Mouse (Mus musculus) left cerebral cortex, postnatal 36 days (tissue): Measurements from ENCODE around the gene Nhs. TPM values are rescaled to one million over a fixed set of nuclear protein-coding genes. Genes with fewer than 3 reads are reported as not detected.
"Not testable (repeated sequence)": the region's sequence is repeated elsewhere in the genome, so short reads cannot be mapped to it uniquely, and the experiment has no call there.

Experiments used
- DNase-seq, 2 experiments: peaks; one replicate each; pipeline ENCODE4 v3.0.0; 2021 to 2022; ENCODE audit warnings: low spot score in 2 of 2, mixed read lengths in 1 of 2
- intact Hi-C: fragments of 180-260 bp; cut with DNase I; formaldehyde crosslinking; loops from one replicate; pipeline ENCODE4 v1.15.1; 2025
- total RNA-seq, 2 experiments: library from RNA; stranded (reverse); gene quantifications; 2 replicates each; pipeline ENCODE4 v1.2.3; 2021

Nhs gene
- total RNA-seq, 2 experiments from 2014 or later: 2.4 to 4.7 TPM

DNA sequence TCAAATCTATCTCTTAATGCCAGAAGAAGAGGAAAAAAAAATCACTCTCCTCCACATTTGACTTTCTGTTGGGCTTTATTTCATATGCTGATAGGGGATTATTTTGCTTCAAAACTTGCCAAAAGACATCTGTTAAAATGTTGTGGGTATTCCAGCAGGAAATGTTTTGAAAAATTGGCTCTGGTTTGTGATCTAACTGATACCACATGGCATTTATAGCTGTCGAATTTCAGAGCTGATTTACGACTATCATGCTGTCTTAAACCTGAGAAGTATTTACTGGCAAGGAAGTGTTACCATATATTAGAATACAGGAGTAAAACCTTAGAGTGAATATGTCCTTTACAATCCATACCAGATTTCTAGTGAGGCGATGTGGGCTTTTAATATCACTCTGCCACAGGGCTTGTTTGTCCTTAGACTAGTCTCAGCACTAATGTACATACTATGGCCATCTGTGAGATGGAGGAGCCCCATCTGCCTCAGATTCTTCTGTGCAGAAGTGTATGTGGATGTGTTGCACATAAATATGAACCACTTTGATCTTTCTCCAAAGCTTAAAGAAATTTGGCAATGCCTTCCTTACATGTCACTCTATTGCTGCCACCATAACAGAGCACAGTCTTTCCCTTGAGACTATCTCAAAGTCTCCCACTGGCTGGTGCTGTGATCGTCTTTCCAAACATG is 305.8 kb downstream of the Nhs start:
- no peak for DNase-seq
- intact Hi-C loops: no loop called here

DNA sequence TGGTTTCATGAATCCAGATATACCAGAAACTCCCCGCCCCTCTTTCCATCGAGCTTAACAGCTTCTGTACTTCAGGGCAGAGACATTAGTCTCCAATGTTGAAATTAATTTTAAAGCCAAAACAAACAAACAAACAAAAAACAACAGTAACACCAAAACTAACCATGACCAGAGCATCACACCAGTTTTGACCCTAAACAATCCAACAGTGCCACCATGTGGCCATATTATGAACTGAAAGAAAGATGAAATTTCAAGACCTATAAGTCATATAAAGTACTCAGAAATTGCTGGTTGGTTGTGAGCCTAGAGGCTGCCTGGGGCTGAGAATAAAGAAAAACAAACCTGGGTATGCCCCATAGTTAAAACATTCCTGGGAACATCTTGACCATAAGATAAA is 333.3 kb downstream of the Nhs start:
- not testable (repeated sequence) for DNase-seq
- intact Hi-C loops: loop anchor here (5.0 kb wide), 1 partner anchor 429 kb away; no protein-coding TSS in a partner anchor

DNA sequence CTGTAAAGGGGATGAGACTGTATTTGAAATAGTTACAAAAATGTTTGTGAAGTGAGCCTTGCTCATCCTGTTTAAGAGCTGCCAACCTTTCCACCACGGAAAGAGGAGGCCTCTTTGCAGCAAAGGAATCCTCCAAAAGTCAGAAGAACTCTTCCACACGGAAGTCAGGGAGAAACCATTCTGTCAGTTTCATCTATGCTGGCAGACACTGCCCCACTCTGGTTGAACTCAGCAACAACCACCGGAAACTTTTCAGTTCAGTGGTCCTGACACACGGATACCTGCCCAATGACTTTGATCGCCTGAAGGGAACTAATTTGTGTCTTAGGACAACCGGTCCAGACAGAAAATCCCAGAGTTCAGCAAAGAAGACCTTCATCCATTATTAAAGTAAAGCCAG is 369.3 kb downstream of the Nhs start:
- intact Hi-C loops: no loop called here
- DNase-seq: no peak
